Mouse (Mus musculus) stomach, embryonic 14.5 days (tissue): Measurements from ENCODE around the gene Setd7. TPM values are rescaled to one million over a fixed set of nuclear protein-coding genes. Genes with fewer than 3 reads are reported as not detected.

Source experiments
- ATAC-seq: fragments of 200-750 bp; cut with Nextera tagmentation; 2 replicates; pipeline ENCODE4 v1.8.0; 2017; ENCODE audit warnings: low read depth, moderate TSS enrichment; ENCODE audit not compliant: insufficient number of reproducible peaks, insufficient read depth, low FRiP score
- H3K27ac ChIP-seq: fragments of 300-500 bp; sonication (generic); 2 replicates; pipeline ENCODE4 v1.5.1; 2014; ENCODE audit warnings: mild to moderate bottlenecking, low read length, moderate library complexity, mixed read lengths
- H3K27me3 ChIP-seq: fragments of 300-500 bp; sonication (generic); 2 replicates; pipeline ENCODE4 v1.6.1; 2014; ENCODE audit warnings: low read length, control low read depth, mixed read lengths; ENCODE audit not compliant: control insufficient read depth, insufficient read depth
- H3K36me3 ChIP-seq: fragments of 300-500 bp; sonication (generic); 2 replicates; pipeline ENCODE4 v1.6.1; 2014; ENCODE audit warnings: mild to moderate bottlenecking, control low read depth, low read length, moderate library complexity, mixed read lengths; ENCODE audit not compliant: control insufficient read depth, insufficient read depth
- H3K4me1 ChIP-seq: fragments of 300-500 bp; sonication (generic); 2 replicates; pipeline ENCODE4 v1.6.1; 2014; ENCODE audit warnings: low read length, control low read depth, mixed read lengths; ENCODE audit not compliant: control insufficient read depth, insufficient read depth
- H3K4me2 ChIP-seq: fragments of 300-500 bp; sonication (generic); replicated peaks from 2 replicates; pipeline ENCODE4 v1.6.1; 2014; ENCODE audit warnings: low read depth, low read length, control low read depth
- H3K4me3 ChIP-seq: fragments of 300-500 bp; sonication (generic); 2 replicates; pipeline ENCODE4 v1.5.1; 2014; ENCODE audit warnings: low read depth, low read length, control low read depth
- H3K9ac ChIP-seq: fragments of 300-500 bp; sonication (generic); replicated peaks from 2 replicates; pipeline ENCODE4 v1.6.1; 2014; ENCODE audit warnings: low read depth, mild to moderate bottlenecking, control low read depth, low read length, moderate library complexity, mixed read lengths
- H3K9me3 ChIP-seq: fragments of 300-500 bp; sonication (generic); 2 replicates; pipeline ENCODE4 v1.6.1; 2016; ENCODE audit warnings: low read depth, low read length, control low read depth; ENCODE audit not compliant: control insufficient read depth
- WGBS: fragments of 180-500 bp; shearing (Covaris S2); extraction: QIAGEN DNeasy Blood & Tissue Kit; methylation state at CpG from one replicate; pipeline ENCODE4 v1.1.7; 2014; 5-methylcytosine and 5-hydroxymethylcytosine counted together
- polyA plus RNA-seq: library from polyadenylated mRNA; unstranded; fragments of >200 nt; fragmentation: Nextera tagmentation; extraction: Ambion mirVana; gene quantifications from 2 replicates; pipeline ENCODE4 v1.2.1, GENCODE M21; 2014

The Setd7 gene
- polyA plus RNA-seq, 1 experiment from 2014 or later: 8.5 TPM

DNA sequence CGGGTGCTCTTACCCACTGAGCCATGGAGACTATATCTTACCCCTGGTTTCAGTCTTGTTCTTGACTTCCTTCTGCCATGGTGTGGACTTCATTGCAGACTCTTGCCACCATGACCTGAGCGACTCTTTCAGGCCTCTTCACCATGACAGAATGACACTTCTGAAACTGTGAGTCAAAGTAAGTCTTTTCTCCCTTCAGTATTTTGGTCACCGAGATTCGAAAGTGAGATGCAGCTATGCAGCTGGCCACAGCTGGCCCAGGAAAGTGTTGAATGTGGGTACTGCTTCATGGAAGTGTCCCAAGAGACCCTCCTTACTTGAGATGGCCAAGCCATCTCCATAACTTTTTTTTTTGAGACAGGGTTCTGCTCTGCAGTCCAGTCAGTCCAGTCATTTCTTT, 9.5 kb upstream of the Setd7 start:
- Histone ChIP-seq H3K4me1 (no peaks in the 10 kb centered on the region), H3K36me3 (no peaks in the 10 kb centered on the region), H3K27me3 (no peaks in the 10 kb centered on the region), H3K4me3 (no peak overlapping the region), H3K27ac (no peak overlapping the region), H3K9ac (no peak overlapping the region), H3K4me2 (no peak overlapping the region), H3K9me3 (no peaks in the 10 kb centered on the region)
- no peak for ATAC-seq
- 91% methylated on average over 4 of the region's 4 CpGs for WGBS

GRCm38 (mm10) chr3:51561993-51562385, 1.3 kb upstream of the Setd7 start:
- H3K9me3 ChIP-seq: no peaks in the 10 kb centered on the region
- H3K4me2 ChIP-seq: peak overlapping the region; percentile 99
- H3K27me3 ChIP-seq: no peaks in the 10 kb centered on the region
- peaks cover 11% of the 10 kb centered on the region; the same call in 1 of the 2 replicates for H3K4me1 ChIP-seq
- no peak for ATAC-seq
- H3K9ac ChIP-seq: no peak overlapping the region
- H3K4me3 ChIP-seq: no peak overlapping the region; the same call in 1 of the 2 replicates
- H3K36me3 ChIP-seq: no peaks in the 10 kb centered on the region
- WGBS: 54% methylated on average over 6 of the region's 6 CpGs
- no peak overlapping the region for H3K27ac ChIP-seq

DNA sequence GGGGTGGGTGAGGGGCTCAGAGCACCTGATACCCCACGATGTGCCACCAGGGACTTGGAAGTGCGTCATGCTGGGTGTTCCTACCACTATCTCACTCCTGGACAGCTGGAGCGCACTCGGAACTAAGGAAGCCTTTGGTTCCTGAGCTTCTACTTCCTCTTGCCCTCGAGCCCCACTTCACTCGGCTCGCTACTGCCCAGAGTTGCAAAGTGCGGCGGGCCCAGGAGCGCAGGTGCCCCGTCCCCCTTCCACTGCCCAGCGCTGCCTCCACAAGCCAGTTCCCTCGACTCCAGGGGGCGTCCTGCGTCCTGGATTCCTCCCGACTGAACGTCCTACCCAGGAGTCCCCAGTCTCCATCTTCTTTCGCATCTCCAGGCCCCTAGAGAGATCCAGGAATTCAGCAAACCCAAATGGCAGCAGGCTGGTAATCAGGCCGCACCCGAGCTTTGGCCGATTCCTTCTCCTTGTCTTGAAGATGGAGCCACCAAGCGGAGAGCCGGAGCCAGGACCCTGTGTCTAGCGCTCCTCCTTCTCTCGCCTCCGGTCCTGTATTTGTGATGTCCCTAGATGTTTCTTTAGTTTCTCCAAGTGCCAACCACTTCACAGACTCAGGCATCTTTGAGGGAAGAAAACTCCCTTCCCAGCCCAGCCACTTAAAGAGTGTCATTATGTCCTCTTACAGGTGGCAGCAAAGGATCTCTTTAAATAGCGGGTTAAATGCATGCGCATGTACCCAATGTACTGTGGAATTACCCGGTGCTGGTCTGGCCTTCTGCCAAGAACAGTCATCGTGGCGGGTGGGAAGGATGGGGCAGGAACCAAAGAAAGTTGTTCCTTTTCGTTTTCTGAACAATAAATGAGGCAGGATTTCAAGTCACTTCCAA, 672 bp upstream of the Setd7 start:
- peak; percentile 35; the same call in 1 of the 2 replicates for ATAC-seq
- Histone ChIP-seq H3K36me3 (no peaks in the 10 kb centered on the region), H3K27ac (peak overlapping the region; percentile 92), H3K4me1 (peaks cover 11% of the 10 kb centered on the region; the same call in 1 of the 2 replicates), H3K4me3 (peak overlapping the region; percentile 86), H3K9ac (peak overlapping the region; percentile 92), H3K9me3 (no peaks in the 10 kb centered on the region), H3K27me3 (no peaks in the 10 kb centered on the region), H3K4me2 (peak overlapping the region; percentile 99)
- WGBS: 2% methylated on average over 32 of the region's 32 CpGs

GRCm38 (mm10) chr3:51559594-51560450, 857 bp downstream of the Setd7 start:
- no peaks in the 10 kb centered on the region for H3K9me3 ChIP-seq
- peak overlapping the region; percentile 92 for H3K27ac ChIP-seq
- peaks cover 11% of the 10 kb centered on the region for H3K4me1 ChIP-seq
- H3K9ac ChIP-seq: peak overlapping the region; percentile 92
- H3K27me3 ChIP-seq: no peaks in the 10 kb centered on the region
- no peaks in the 10 kb centered on the region for H3K36me3 ChIP-seq
- ATAC-seq: peak; percentile 50; the same call in 1 of the 2 replicates
- H3K4me3 ChIP-seq: peak overlapping the region; percentile 86
- peak overlapping the region; percentile 99 for H3K4me2 ChIP-seq
- WGBS: under 1% methylated on average over 66 of the region's 80 CpGs

- H3K4me3 ChIP-seq: no peak overlapping the region
- no peaks in the 10 kb centered on the region for H3K36me3 ChIP-seq
- no peak overlapping the region for H3K9ac ChIP-seq
- H3K27me3 ChIP-seq: no peaks in the 10 kb centered on the region
- no peak overlapping the region for H3K4me2 ChIP-seq
- H3K9me3 ChIP-seq: no peaks in the 10 kb centered on the region
- no peak overlapping the region for H3K27ac ChIP-seq
- no peak for ATAC-seq
- WGBS: 83% methylated on average over 8 of the region's 8 CpGs
- peaks cover 25% of the 10 kb centered on the region for H3K4me1 ChIP-seq
Measured at GRCm38 (mm10) chr3:51555583-51555982, 5.1 kb downstream of the Setd7 start.

GRCm38 (mm10) chr3:51554836-51555235, 5.8 kb downstream of the Setd7 start:
- Histone ChIP-seq H3K4me1 (peaks cover 25% of the 10 kb centered on the region), H3K27me3 (no peaks in the 10 kb centered on the region), H3K36me3 (no peaks in the 10 kb centered on the region), H3K9ac (no peak overlapping the region), H3K4me3 (no peak overlapping the region), H3K27ac (no peak overlapping the region), H3K4me2 (no peak overlapping the region), H3K9me3 (no peaks in the 10 kb centered on the region)
- ATAC-seq: no peak
- 75% methylated on average over 4 of the region's 4 CpGs for WGBS

DNA sequence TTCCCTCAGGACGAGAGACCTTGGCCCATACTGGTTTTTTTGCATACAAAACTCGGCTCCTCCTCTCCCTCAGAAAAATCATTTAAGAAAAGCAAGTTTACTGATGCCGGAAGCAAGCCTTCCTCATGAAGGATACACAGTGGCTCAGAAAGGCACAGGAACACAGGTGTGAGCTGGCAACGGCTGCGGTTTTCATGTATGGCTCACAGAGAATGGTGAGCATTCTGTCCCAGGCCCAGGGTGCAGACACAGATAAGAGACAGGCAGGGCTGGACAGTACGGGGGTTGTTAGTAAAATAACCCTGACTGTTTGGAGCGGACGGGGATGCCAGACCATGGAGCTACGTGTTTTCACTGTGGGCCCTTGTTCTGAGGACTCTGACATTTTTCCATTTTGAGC, 6.6 kb downstream of the Setd7 start:
- Histone ChIP-seq H3K36me3 (0 out of 2 replicates have a peak, but pooled peaks cover 2% of the 10 kb centered on the region), H3K27ac (no peak overlapping the region; the same call in 1 of the 2 replicates), H3K4me3 (no peak overlapping the region), H3K27me3 (no peaks in the 10 kb centered on the region), H3K9me3 (no peaks in the 10 kb centered on the region), H3K9ac (no peak overlapping the region), H3K4me2 (no peak overlapping the region), H3K4me1 (peaks cover 25% of the 10 kb centered on the region)
- ATAC-seq: no peak
- WGBS: 65% methylated on average over 9 of the region's 9 CpGs

- 0 out of 2 replicates have a peak, but pooled peaks cover 7% of the 10 kb centered on the region for H3K36me3 ChIP-seq
- no peak overlapping the region for H3K9ac ChIP-seq
- no peaks in the 10 kb centered on the region for H3K27me3 ChIP-seq
- H3K27ac ChIP-seq: peak overlapping the region; percentile 15; the same call in 1 of the 2 replicates
- no peaks in the 10 kb centered on the region for H3K9me3 ChIP-seq
- no peak overlapping the region for H3K4me3 ChIP-seq
- no peak overlapping the region for H3K4me2 ChIP-seq
- no peak for ATAC-seq
- peaks cover 20% of the 10 kb centered on the region for H3K4me1 ChIP-seq
- WGBS: 49% methylated on average over 8 of the region's 8 CpGs
Measured at GRCm38 (mm10) chr3:51553497-51553875, 7.2 kb downstream of the Setd7 start.
